Mouse (Mus musculus) thymus, adult 18-20 months (tissue): ENCODE data around the gene Arhgap42.

Experiments used
- DNase-seq, 2 experiments: peaks; one replicate each; pipeline ENCODE4 v3.0.0; 2022; ENCODE audit warnings: mixed read lengths in 2 of 2

The Arhgap42 gene

DNA sequence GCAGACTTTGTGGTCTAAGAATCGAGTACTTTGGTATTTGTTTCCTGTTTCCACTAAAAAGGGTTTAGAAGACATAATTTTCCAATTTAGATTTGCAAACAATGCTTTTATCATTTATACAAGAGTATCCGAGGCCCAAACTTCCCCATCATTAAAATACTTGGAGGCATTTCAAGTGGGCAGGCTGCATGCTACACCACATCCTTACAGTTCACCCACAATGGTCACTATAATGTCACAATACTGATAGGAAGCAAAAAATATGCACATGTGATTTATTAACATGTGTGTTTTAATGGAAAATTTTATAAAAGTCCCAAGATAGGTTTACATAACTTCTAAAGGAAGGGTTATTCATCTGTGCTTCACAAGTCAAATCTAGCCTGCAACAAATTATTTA, 242.4 kb downstream of the Arhgap42 start:
- no peak for DNase-seq

DNA sequence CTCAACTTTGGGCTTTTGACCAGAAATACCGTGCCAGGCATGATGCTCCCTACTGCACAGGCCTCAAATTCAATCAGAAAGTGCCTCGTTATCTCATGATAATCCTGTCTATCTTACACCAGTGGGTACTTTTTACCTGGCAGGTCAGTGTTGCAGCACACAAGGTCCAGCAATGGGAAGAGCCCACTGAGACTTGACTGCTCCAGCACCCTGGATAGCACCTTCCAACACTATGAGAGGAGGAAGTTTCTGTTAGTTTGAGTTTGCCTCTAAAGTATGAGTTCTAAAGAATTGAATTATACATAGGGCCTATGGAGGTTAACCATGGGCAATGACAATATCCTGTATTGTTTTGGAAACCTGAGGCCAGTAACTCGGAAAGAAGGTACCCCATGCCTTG, 256.6 kb downstream of the Arhgap42 start:
- DNase-seq: no peak

DNA sequence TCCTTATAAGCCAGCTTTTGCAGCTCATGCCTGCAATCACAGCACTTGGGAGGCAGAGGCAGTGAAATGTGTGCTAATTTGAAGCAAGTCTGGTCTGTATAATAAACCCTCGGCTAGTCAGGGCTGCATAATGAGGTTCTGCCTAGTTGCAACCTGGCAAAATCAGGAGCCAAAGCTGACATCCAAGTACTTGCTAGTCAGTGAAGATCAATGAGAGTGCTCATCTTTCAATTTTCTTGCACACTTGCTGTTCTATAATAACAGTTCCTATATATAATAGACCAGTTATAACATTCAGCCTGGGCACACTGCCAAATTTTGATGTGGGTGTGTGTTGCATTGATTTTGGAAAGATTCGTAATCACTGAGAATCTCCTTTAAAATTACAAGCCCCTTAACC, 261.1 kb downstream of the Arhgap42 start:
- no peak for DNase-seq

DNA sequence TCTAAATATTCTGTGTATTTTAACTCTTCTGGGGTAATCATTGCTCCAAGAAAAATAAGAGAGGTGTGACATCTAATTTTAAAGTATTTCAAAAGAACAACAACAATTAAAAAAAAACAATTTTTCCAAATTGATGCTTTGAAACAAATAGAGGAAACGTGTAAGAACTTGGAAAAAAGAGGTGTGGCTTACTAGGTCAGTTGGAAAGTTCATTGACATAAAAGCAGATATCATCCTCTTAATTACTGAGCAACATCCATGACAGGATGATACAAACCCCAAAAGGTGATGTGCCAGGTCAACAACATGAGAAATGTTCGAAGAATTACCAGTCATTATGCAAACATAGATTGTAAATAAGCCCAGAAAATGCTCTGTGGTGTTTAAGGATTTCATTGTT, 267.4 kb downstream of the Arhgap42 start, which contains the start of gene Gm16485:
Gene Gm16485 (plus strand): TSS at position 301 of the 400 bp plus-strand sequence.
- DNase-seq: no peak

DNA sequence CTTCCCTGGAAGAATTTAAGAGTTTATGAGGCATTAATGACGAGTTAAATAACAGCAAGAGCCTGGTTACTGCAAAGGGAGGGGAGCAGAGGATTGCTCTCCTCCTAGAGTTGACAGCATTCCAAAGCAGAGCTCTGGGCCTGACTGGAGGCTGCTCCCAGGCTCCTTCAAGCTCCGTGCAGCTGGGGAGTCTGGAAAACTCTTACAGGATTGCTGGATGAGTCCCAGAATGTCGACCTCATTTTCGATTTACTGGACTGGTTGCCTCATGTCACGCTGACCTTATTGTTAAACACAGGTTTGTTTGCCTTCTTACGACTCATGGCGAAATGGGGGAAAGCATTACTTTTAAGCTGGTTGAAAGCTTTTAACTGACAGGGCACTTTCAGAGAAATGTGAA, 268.7 kb downstream of the Arhgap42 start:
- no peak for DNase-seq

DNA sequence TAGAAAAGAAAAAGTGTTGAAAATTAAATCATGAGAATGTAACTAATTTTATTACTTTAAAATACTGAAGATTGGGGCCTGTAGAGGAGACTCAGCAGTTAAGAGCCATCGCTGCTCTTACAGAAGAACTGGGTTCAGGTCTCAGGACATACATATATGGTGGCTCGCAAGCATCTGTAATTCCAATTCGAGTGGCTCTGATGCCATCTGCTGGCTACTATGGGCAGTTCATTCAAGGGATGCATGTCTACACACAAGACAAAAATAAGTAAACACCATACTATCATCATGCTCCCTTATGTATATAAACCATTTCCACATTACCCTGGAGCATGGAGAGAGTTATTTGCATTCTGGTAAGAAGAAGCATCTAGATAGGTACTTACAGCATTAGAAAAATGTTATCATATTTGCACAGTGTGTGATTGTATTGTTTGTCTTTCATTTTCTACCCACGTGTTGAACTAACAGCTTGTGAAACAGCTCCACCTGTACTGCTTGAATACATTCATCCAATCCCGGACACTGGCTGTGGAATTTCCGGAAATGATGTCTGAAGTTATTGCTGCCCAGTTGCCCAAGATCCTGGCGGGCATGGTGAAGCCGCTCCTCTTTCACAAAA, 274.3 kb downstream of the Arhgap42 start:
- no peak for DNase-seq

DNA sequence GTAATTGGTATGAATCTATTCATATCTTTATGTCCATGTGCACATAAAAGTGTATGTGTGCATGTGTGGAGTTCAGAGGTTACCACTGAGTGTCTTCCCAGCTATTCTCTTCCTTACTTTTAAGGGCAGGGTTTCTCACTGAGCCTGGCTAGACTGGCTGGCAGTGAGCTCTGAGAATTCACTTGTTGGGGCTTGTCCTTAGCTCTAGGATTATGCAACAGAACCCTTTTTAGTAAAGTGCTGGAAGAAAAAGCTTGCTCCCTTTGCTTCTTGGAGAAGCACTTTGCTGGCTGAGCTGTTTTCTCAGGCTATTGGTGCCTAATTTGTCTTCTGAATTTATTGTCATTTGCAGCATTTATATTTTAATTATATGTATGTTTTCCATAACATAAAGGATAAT, 285.6 kb downstream of the Arhgap42 start:
- DNase-seq: no peak
